Mouse (Mus musculus): ENCODE measurements at regions not wholly inside any gene's neighbourhood (a gene's known extent, or its start where the extent isn't known, plus 50 kb on each side); places are given as distances from the start of the nearest gene placed in this dataset.

DNA sequence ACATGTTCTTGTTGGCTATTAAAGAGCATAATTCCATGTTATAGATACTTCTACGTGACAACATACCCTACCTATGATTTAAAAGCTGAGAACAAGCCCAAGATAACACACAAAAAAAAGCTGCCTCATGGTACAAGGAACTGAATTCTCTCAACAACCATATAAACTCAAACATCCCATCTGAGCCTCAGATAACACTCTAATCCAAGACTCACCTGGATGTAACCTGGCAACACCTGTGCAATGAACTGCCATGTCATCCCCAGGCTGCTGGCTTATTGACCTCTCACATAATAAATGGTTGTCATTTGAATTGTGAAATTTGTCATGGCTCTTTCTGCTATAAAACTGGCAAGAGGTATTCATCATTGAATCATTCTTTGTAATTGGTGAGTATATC is 93.5 kb upstream of the Gm11146 start:
- no peak for DNase-seq (ENCODE audit: low spot score in 2 of 2)

- DNase-seq (ENCODE audit: low spot score in 2 of 2): no peak
These were observed 85.4 kb upstream of the Gm11146 start for GRCm38 (mm10) chr16:77687056-77687839.

GRCm38 (mm10) chr16:77685651-77686190 is 83.8 kb upstream of the Gm11146 start:
- no peak for DNase-seq (ENCODE audit: low spot score in 2 of 2)

DNA sequence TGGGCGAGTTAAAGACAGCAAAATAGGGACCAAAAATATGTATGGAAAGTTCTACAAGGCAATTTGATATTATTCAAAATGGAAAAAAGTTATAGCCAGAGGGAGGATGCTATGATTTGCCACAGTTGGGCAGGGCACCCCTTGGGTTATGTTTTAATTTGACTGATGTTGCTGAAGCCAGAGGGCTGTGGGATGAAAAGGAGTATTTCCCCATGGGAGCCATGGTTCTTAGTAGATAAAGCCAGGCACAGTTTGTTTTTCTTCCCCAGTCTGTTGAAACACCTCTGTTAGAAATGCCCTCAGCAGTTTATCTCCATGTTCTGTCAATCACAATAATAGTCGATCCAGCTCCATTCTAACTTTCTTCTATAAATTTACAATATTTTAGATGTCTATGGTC is 82.6 kb upstream of the Gm11146 start:
- DNase-seq (ENCODE audit: low spot score in 2 of 2): no peak

- no peak for DNase-seq (ENCODE audit: low spot score in 2 of 2)
These were observed 77.3 kb upstream of the Gm11146 start for GRCm38 (mm10) chr16:77679234-77679633.

DNA sequence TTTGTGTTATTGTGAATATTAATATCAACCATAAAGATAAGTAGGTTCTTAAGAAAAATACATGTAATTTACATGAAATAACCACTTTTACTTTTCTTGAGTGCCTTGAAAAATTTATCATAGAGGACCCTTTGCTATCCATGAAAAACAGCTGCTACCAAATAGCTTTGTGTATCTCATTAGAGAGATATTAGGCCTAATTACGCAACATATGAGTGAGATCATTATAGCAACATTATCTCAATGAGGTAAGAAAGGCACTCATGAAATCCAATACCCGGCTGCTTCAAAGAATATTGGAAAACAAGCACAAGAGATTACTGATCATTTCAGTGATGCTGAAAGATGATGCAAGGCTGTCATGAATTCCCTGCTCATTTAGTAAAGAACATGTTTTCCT is 74.9 kb upstream of the Gm11146 start:
- DNase-seq (ENCODE audit: low spot score in 2 of 2): no peak

DNA sequence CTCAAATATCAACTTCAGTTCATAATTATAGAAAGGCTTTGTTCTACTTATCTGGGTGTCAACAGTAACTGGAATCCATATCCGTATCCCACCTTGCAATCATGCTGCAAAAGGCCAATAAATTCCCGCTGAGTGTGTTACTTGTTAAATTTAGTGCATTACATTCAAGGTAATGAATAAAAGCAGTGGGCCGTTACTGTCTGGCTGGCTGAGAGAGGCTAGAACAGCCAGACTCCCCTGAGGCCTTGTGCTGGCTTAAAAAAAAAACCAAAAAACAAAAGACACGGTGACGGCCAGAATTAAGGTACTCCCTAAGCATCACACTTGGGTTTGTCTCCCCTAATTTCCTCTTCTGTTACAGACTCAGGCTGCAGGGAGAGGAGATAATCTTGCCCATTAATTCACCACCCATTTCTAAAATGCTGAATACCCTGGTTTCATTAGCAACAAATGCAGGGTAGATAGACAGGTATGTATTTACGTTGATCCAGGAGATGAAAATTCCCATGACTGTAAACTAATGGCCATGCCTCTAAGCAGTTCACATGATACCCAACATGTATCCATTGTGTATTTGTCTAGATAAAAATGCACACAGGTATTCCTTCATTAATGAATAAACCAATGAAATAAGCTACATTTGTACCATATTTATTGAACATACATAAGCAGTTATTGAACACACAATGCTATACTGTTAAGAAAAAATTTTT is 74.1 kb upstream of the Gm11146 start:
- no peak for DNase-seq (ENCODE audit: low spot score in 2 of 2)

DNA sequence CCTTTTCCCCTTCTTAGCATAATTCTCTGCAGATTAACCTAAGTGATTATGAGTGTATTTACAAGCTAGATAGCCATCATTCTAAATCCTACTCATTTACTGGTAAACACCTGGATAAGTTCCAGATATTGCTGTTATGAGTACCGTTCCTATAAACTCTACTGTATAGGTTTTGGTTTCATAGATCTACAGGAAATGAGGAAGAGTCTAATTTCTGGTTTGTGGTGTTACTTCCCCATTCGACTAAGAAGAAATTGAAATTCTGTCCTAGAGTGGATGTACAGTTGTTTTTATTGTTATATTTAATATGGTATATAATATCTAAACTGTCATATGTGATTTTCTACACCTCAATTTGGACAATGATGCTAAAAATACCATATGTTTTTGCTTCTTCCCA is 69.4 kb upstream of the Gm11146 start:
- DNase-seq (ENCODE audit: low spot score in 2 of 2): no peak

DNA sequence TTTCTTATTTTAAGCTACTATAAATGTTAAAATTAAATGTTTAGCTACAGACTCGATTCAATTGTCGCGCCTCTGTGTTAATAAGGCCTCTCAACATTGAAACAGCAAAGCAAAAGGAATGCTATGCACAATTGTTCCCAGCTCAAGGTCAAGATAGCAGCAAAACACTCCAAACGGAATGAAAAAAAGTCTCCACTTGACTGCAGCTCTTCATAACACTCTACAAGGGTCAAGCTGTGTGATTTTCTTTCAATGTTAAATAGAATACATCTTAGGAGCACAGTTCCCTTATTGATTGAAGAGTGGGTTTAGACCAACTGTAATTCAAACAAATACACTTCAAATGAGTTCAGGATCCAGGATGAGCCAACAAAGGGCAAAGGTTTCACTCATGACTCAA is 63.9 kb upstream of the Gm11146 start:
- no peak for DNase-seq (ENCODE audit: low spot score in 2 of 2)

DNA sequence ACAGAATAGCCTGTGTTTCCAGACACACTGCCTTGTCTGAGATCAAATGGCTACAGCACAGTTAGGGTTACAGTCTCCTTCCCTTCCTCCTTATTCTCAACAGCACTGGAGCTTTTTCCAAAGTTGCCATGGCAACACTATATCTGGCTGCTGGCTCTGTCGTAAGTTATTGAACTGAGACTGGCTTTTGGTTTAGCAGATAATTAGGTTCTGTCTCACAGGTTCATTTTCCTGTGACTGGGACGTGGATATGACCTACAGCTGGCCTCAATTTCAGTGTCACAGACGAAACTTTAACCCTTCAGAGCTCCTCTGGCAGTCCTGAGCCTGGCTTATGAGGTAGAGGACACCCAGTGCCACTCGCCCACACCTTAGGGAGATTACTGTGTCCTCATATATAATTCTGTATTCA is 60.2 kb upstream of the Gm11146 start:
- DNase-seq (ENCODE audit: low spot score in 2 of 2): no peak

- no peak for DNase-seq (ENCODE audit: low spot score in 2 of 2)
These were observed 51.4 kb upstream of the Gm11146 start for GRCm38 (mm10) chr16:77653306-77653705.

All from urinary bladder, postnatal 36 days (tissue).